Mouse (Mus musculus): ENCODE measurements around the gene Amh.
A peak's percentile ranks its signal among the peaks of the same experiment; 100 is the strongest.
"Not testable (repeated sequence)": the region's sequence is repeated elsewhere in the genome, so short reads cannot be mapped to it uniquely, and the experiment has no call there.

Amh gene

GRCm38 (mm10) chr10:80808099-80808984 is 3.3 kb downstream of the Amh start:
- peak; percentile 45 for DNase-seq

- no peak for DNase-seq
These were observed 4.1 kb downstream of the Amh start for GRCm38 (mm10) chr10:80808985-80809632.

GRCm38 (mm10) chr10:80810084-80810483 is 5.0 kb downstream of the Amh start:
- DNase-seq, result no peak

- no peak for DNase-seq
These were observed 7.5 kb downstream of the Amh start for GRCm38 (mm10) chr10:80812391-80813041.

GRCm38 (mm10) chr10:80813366-80813765 is 8.3 kb downstream of the Amh start, which contains the start of gene Jsrp1:
Jsrp1 (minus strand) TSS chr10:80813498.
- DNase-seq, result no peak

- no peak for DNase-seq
These were observed 9.8 kb downstream of the Amh start for GRCm38 (mm10) chr10:80814800-80815199.

GRCm38 (mm10) chr10:80816303-80816702 is 11.3 kb downstream of the Amh start:
- not testable (repeated sequence) for DNase-seq

- DNase-seq, result no peak
These were observed 12.1 kb downstream of the Amh start for GRCm38 (mm10) chr10:80817164-80817563.

- DNase-seq, result not testable (repeated sequence)
These were observed 12.9 kb downstream of the Amh start for GRCm38 (mm10) chr10:80817955-80818354.

- no peak for DNase-seq
These were observed 13.7 kb downstream of the Amh start for GRCm38 (mm10) chr10:80818599-80819281.

GRCm38 (mm10) chr10:80819406-80819805 is 14.4 kb downstream of the Amh start:
- DNase-seq, result no peak

- peak; percentile 32 for DNase-seq
These were observed 16.9 kb downstream of the Amh start for GRCm38 (mm10) chr10:80821991-80822390.

- no peak for DNase-seq
These were observed 17.5 kb downstream of the Amh start for GRCm38 (mm10) chr10:80822528-80822927.

GRCm38 (mm10) chr10:80823316-80823715 is 18.3 kb downstream of the Amh start:
- DNase-seq, result no peak

- DNase-seq, result no peak
These were observed 19.0 kb downstream of the Amh start for GRCm38 (mm10) chr10:80823847-80824643.

- no peak for DNase-seq
These were observed 19.8 kb downstream of the Amh start for GRCm38 (mm10) chr10:80824827-80825226.

- peak; percentile 100 for DNase-seq
These were observed 21.4 kb downstream of the Amh start, which contains the start of gene Oaz1 for GRCm38 (mm10) chr10:80826151-80827062. Oaz1 (plus strand) TSS chr10:80826656.

- no peak for DNase-seq
These were observed 22.2 kb downstream of the Amh start for GRCm38 (mm10) chr10:80827063-80827869.

GRCm38 (mm10) chr10:80827870-80828420 is 22.9 kb downstream of the Amh start:
- no peak for DNase-seq

GRCm38 (mm10) chr10:80828587-80828986 is 23.5 kb downstream of the Amh start:
- not testable (repeated sequence) for DNase-seq
